Mouse (Mus musculus) heart, embryonic 10.5 days (tissue): ENCODE results near the gene Themis. TPM values are rescaled to one million over a fixed set of nuclear protein-coding genes. Genes with fewer than 3 reads are reported as not detected.

Experiments
- DNase-seq: peaks from one replicate; pipeline ENCODE4 v3.0.0-alpha.2; 2017; ENCODE audit warnings: low spot score
- H3K27ac ChIP-seq: fragments of 300-500 bp; sonication (generic); 2 replicates; pipeline ENCODE4 v1.5.1; 2016; ENCODE audit warnings: mild to moderate bottlenecking
- H3K27me3 ChIP-seq: fragments of 300-500 bp; sonication (generic); 2 replicates; pipeline ENCODE4 v1.6.1; 2016; ENCODE audit warnings: mild to moderate bottlenecking; ENCODE audit not compliant: poor library complexity, insufficient read depth, severe bottlenecking
- H3K36me3 ChIP-seq: fragments of 300-500 bp; sonication (generic); 2 replicates; pipeline ENCODE4 v1.6.1; 2016; ENCODE audit warnings: mild to moderate bottlenecking, moderate library complexity
- H3K4me1 ChIP-seq: fragments of 300-500 bp; sonication (generic); 2 replicates; pipeline ENCODE4 v1.6.1; 2016; ENCODE audit warnings: mild to moderate bottlenecking
- H3K4me3 ChIP-seq: fragments of 300-500 bp; sonication (generic); 2 replicates; pipeline ENCODE4 v1.5.1; 2016; ENCODE audit warnings: mild to moderate bottlenecking, moderate library complexity
- H3K9me3 ChIP-seq: fragments of 300-500 bp; sonication (generic); 2 replicates; pipeline ENCODE4 v1.6.1; 2016; ENCODE audit warnings: mild to moderate bottlenecking, moderate library complexity
- WGBS: fragments of 180-500 bp; shearing (Covaris S2); methylation state at CpG from one replicate; pipeline ENCODE4 v1.1.7; 2016; 5-methylcytosine and 5-hydroxymethylcytosine counted together
- polyA plus RNA-seq: library from polyadenylated mRNA; unstranded; fragments of >200 nt; fragmentation: Nextera tagmentation; extraction: Ambion mirVana; gene quantifications from 2 replicates; pipeline ENCODE4 v1.2.1, GENCODE M21; 2016

Gene Themis
- polyA plus RNA-seq, 1 experiment from 2014 or later, result not detected

GRCm38 (mm10) chr10:28698175-28698574, 30.0 kb downstream of the Themis start:
- DNase-seq, result no peak
- Histone ChIP-seq H3K27me3 (no peaks in the 10 kb centered on the region), H3K4me1 (no peaks in the 10 kb centered on the region), H3K27ac (no peak overlapping the region), H3K36me3 (no peaks in the 10 kb centered on the region), H3K4me3 (no peak overlapping the region), H3K9me3 (no peaks in the 10 kb centered on the region)

DNA sequence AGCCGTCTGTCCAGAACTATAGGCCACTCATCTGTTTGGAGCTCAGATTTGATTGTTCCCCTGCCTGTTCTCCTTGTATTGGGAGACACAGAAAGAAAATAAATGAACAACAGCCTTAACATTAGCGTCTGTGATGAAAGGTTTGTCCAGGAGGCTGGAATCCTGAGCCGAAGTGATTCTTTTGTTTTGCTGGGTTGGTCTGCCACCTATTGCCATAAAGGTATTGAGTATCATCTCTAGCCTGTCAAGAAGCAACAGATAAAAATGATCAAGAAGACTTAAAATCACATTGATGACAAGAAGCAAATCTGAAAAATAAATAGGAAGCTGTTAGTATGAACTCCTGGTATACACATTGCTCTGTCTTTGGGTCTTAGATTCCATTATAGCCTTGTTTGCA, 53.7 kb downstream of the Themis start:
- Histone ChIP-seq H3K4me3 (no peak overlapping the region), H3K4me1 (no peaks in the 10 kb centered on the region), H3K27ac (no peak overlapping the region), H3K9me3 (no peaks in the 10 kb centered on the region), H3K27me3 (no peaks in the 10 kb centered on the region), H3K36me3 (no peaks in the 10 kb centered on the region)
- WGBS, result 76% methylated on average over 3 of the region's 3 CpGs
- DNase-seq, result no peak

DNA sequence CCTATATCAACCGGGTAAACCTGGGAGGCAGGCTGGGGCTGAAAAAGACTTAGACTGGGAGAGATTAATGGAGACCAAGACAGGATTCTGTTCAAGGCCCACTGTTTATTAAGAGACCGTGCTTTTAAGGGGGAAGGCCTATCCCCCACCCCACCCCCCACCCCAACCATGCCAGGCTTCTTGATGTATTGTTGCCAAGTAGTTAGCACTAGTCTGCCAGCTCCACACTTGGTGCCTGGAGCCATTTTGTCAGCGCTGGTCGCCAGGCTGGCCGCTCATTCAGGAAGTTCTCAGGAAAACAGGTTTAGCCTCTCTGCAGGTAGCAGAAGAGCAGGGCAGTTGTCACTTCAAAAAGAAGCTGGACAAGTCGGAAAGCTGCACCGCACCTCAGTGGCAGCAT, 55.1 kb downstream of the Themis start:
- no peaks in the 10 kb centered on the region for H3K4me1 ChIP-seq
- WGBS, result 78% methylated on average over 7 of the region's 7 CpGs
- H3K4me3 ChIP-seq, result no peak overlapping the region
- no peaks in the 10 kb centered on the region for H3K36me3 ChIP-seq
- no peaks in the 10 kb centered on the region for H3K9me3 ChIP-seq
- H3K27ac ChIP-seq, result no peak overlapping the region
- no peaks in the 10 kb centered on the region for H3K27me3 ChIP-seq
- DNase-seq, result no peak

DNA sequence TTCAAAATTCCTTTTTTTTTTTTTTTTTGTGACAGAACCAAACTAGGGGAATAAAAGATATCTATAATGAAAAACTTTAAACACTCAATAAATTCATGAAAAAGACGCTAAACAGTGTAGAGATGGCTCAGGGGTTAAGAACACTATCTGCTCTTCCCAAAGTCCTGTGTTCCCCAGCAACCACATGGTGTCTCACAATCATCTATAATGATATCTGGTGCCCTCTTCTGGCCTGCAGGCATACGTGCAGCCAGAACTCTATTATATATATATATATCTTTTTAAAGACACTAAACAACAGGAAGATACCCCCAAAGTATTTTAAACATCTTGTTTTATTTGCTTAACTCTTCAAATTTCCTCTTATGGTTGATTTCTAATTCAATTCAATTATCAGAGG, 62.0 kb downstream of the Themis start:
- DNase-seq, result no peak
- Histone ChIP-seq H3K4me3 (no peak overlapping the region), H3K27me3 (no peaks in the 10 kb centered on the region), H3K27ac (no peak overlapping the region), H3K9me3 (no peaks in the 10 kb centered on the region), H3K4me1 (no peaks in the 10 kb centered on the region), H3K36me3 (no peaks in the 10 kb centered on the region)
- WGBS, result 7% methylated on average over 2 of the region's 2 CpGs

- no peaks in the 10 kb centered on the region for H3K4me1 ChIP-seq
- H3K27ac ChIP-seq, result no peak overlapping the region
- 73% methylated on average over 1 of the region's 1 CpGs for WGBS
- no peak for DNase-seq
- H3K9me3 ChIP-seq, result no peaks in the 10 kb centered on the region
- no peaks in the 10 kb centered on the region for H3K36me3 ChIP-seq
- no peak overlapping the region for H3K4me3 ChIP-seq
- H3K27me3 ChIP-seq, result no peaks in the 10 kb centered on the region
Observed at GRCm38 (mm10) chr10:28737953-28738352, 69.8 kb downstream of the Themis start.

GRCm38 (mm10) chr10:28746426-28746825, 78.3 kb downstream of the Themis start:
- DNase-seq, result no peak
- Histone ChIP-seq H3K27me3 (no peaks in the 10 kb centered on the region), H3K4me3 (no peak overlapping the region), H3K27ac (no peak overlapping the region), H3K4me1 (no peaks in the 10 kb centered on the region), H3K9me3 (no peaks in the 10 kb centered on the region), H3K36me3 (no peaks in the 10 kb centered on the region)

DNA sequence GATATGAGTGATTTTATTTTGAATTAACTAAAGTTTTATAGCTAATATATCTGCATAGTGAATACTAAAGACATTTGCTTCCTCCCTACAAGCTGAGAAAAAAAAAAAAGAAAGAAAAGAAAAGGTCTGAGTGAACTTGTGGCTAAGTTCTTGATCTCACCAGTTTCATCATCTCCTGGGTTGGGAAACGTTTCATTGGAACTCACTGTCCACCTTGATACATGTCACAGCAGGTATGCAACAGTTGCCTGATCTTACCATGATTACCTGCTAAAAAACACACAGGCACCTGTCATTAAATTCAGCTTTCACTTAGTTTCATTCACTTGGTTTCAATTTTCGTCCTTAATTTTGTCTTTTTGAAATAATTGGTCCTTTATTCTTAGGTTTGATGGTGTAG, 85.2 kb downstream of the Themis start:
- H3K27me3 ChIP-seq, result no peaks in the 10 kb centered on the region
- no peak overlapping the region for H3K27ac ChIP-seq
- 61% methylated on average over 2 of the region's 2 CpGs for WGBS
- H3K9me3 ChIP-seq, result no peaks in the 10 kb centered on the region
- no peaks in the 10 kb centered on the region for H3K4me1 ChIP-seq
- no peaks in the 10 kb centered on the region for H3K36me3 ChIP-seq
- DNase-seq, result no peak
- no peak overlapping the region for H3K4me3 ChIP-seq

DNA sequence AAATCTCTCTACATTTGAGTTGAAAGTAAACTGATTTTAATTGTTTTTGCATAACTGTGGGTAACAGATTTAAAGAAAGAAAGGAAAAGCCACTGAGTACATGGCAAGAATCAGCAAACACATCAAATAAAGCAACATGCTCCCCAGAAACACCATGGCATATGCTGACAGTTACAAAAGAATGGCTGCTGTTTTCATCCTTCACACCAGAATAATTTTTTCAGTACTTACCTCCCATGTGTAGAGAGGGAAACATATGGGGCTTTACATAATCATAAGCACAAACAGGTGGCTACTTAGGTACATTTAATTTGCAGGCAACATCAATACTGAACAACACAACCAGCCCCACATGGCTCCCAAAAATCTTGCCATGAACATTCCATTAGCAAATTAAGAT, 86.8 kb downstream of the Themis start:
- Histone ChIP-seq H3K27me3 (no peaks in the 10 kb centered on the region), H3K9me3 (no peaks in the 10 kb centered on the region), H3K27ac (no peak overlapping the region), H3K4me1 (no peaks in the 10 kb centered on the region), H3K36me3 (no peaks in the 10 kb centered on the region), H3K4me3 (no peak overlapping the region)
- DNase-seq, result no peak

- no peaks in the 10 kb centered on the region for H3K4me1 ChIP-seq
- no peak for DNase-seq
- WGBS, result 68% methylated on average over 5 of the region's 5 CpGs
- no peaks in the 10 kb centered on the region for H3K9me3 ChIP-seq
- H3K4me3 ChIP-seq, result no peak overlapping the region
- H3K27me3 ChIP-seq, result no peaks in the 10 kb centered on the region
- no peak overlapping the region for H3K27ac ChIP-seq
- H3K36me3 ChIP-seq, result no peaks in the 10 kb centered on the region
Observed at GRCm38 (mm10) chr10:28776777-28777402, 108.7 kb downstream of the Themis start.

GRCm38 (mm10) chr10:28799469-28799868, 131.3 kb downstream of the Themis start:
- H3K4me3 ChIP-seq, result no peak overlapping the region
- no peaks in the 10 kb centered on the region for H3K36me3 ChIP-seq
- no peak overlapping the region for H3K27ac ChIP-seq
- no peaks in the 10 kb centered on the region for H3K4me1 ChIP-seq
- H3K9me3 ChIP-seq, result no peaks in the 10 kb centered on the region
- no peaks in the 10 kb centered on the region for H3K27me3 ChIP-seq
- DNase-seq, result no peak
- 77% methylated on average over 4 of the region's 4 CpGs for WGBS

DNA sequence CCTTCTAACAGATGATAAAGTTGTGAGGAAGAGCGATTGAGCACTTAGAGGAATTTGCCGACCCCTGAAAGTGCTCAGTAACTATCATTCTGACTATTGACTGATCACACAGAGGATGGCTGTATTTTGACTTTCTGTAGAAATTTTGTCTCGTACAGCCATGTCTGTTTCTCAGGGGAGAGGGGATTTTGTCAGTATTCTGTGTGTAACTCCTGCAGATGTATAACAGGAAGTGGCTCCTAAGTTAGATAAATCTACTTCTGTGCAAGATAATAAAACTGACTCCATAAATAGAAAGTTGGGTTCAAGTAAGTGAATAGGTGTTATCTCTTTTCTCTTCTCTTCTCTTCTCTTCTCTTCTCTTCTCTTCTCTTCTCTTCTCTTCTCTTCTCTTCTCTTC, 137.0 kb downstream of the Themis start:
- Histone ChIP-seq H3K9me3 (no peaks in the 10 kb centered on the region), H3K36me3 (no peaks in the 10 kb centered on the region), H3K27me3 (no peaks in the 10 kb centered on the region), H3K27ac (no peak overlapping the region), H3K4me1 (no peaks in the 10 kb centered on the region), H3K4me3 (no peak overlapping the region)
- 71% methylated on average over 3 of the region's 3 CpGs for WGBS
- DNase-seq, result no peak

GRCm38 (mm10) chr10:28811928-28812570, 143.9 kb downstream of the Themis start:
- Histone ChIP-seq H3K27ac (no peak overlapping the region), H3K36me3 (no peaks in the 10 kb centered on the region), H3K4me1 (no peaks in the 10 kb centered on the region), H3K27me3 (no peaks in the 10 kb centered on the region), H3K4me3 (no peak overlapping the region), H3K9me3 (no peaks in the 10 kb centered on the region)
- WGBS, result 77% methylated on average over 5 of the region's 5 CpGs
- no peak for DNase-seq

DNA sequence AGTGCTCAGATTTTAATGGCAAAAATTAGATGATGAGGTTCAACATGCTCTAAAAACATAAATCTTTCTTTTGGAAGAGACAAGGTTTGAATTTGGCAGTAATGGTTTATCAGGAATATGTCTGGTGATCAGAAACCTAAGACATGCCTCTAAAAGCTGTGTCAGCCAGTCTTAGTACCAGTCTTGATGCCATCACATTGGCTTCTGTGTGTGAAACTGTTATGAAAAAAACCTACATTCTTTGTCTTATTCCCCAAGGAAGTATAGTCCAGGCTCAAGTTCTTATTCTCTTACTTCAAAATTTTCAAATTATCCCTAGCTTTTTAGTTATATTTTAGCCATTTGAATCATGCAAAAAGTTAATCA, 144.4 kb downstream of the Themis start:
- no peak for DNase-seq
- H3K4me3 ChIP-seq, result no peak overlapping the region
- no peak overlapping the region for H3K27ac ChIP-seq
- no peaks in the 10 kb centered on the region for H3K36me3 ChIP-seq
- no peaks in the 10 kb centered on the region for H3K4me1 ChIP-seq
- no peaks in the 10 kb centered on the region for H3K27me3 ChIP-seq
- H3K9me3 ChIP-seq, result no peaks in the 10 kb centered on the region

GRCm38 (mm10) chr10:28816160-28816559, 148.0 kb downstream of the Themis start:
- Histone ChIP-seq H3K27ac (no peak overlapping the region), H3K4me1 (no peaks in the 10 kb centered on the region), H3K4me3 (no peak overlapping the region), H3K27me3 (no peaks in the 10 kb centered on the region), H3K36me3 (no peaks in the 10 kb centered on the region), H3K9me3 (no peaks in the 10 kb centered on the region; the same call in 1 of the 2 replicates)
- 68% methylated on average over 4 of the region's 4 CpGs for WGBS
- DNase-seq, result no peak
